Mouse (Mus musculus) olfactory bulb, adult 2 months (tissue): ENCODE data around the gene Tgfbr2.

Experiments
- CTCF ChIP-seq: fragments of 200-500 bp; IDR thresholded peaks from 2 replicates; pipeline ENCODE4 v1.5.1; 2012; ENCODE audit warnings: low read depth, mild to moderate bottlenecking, low read length, moderate library complexity; ENCODE audit not compliant: insufficient read depth
- POLR2A ChIP-seq: fragments of 200-500 bp; IDR thresholded peaks from 2 replicates; pipeline ENCODE4 v1.6.1; 2012; ENCODE audit warnings: mild to moderate bottlenecking, low read depth, low read length, moderate library complexity; ENCODE audit not compliant: insufficient read depth

- no peak for TF ChIP-seq POLR2A
- TF ChIP-seq CTCF, result no peak
Measured at GRCm38 (mm10) chr9:116122544-116122943, 52.6 kb downstream of the Tgfbr2 start.
